Mouse (Mus musculus) liver, postnatal 0 days (tissue): ENCODE data around the gene Alpl. TPM values are rescaled to one million over a fixed set of nuclear protein-coding genes. Genes with fewer than 3 reads are reported as not detected.

Experiments used
- ATAC-seq: fragments of 200-750 bp; cut with Nextera tagmentation; 2 replicates; pipeline ENCODE4 v1.8.0; 2017; ENCODE audit warnings: mild to moderate bottlenecking, moderate library complexity
- DNase-seq: peaks from one replicate; pipeline ENCODE4 v3.0.0-alpha.2; 2016
- H3K27ac ChIP-seq: fragments of 300-500 bp; sonication (generic); 2 replicates; pipeline ENCODE4 v1.5.1; 2014; ENCODE audit warnings: antibody characterized with exemption, moderate library complexity, mild to moderate bottlenecking, low read depth
- H3K27me3 ChIP-seq: fragments of 300-500 bp; sonication (generic); 2 replicates; pipeline ENCODE4 v1.6.1; 2014; ENCODE audit warnings: low read length, control low read depth, mixed read lengths; ENCODE audit not compliant: insufficient read depth
- H3K36me3 ChIP-seq: fragments of 300-500 bp; sonication (generic); replicated peaks from 2 replicates; pipeline ENCODE4 v1.6.1; 2014; ENCODE audit warnings: mild to moderate bottlenecking, control low read depth, low read length, moderate library complexity, mixed read lengths; ENCODE audit not compliant: insufficient read depth
- H3K4me1 ChIP-seq: fragments of 300-500 bp; sonication (generic); 2 replicates; pipeline ENCODE4 v1.6.1; 2014; ENCODE audit warnings: antibody characterized with exemption, mild to moderate bottlenecking, control low read depth; ENCODE audit not compliant: insufficient read depth
- H3K4me2 ChIP-seq: fragments of 300-500 bp; sonication (generic); 2 replicates; pipeline ENCODE4 v1.6.1; 2014; ENCODE audit warnings: low read depth, mild to moderate bottlenecking, low read length, moderate library complexity, mixed read lengths
- H3K4me3 ChIP-seq: fragments of 300-500 bp; sonication (generic); 2 replicates; pipeline ENCODE4 v1.5.1; 2014; ENCODE audit warnings: low read depth, low read length
- H3K9ac ChIP-seq: fragments of 300-500 bp; sonication (generic); replicated peaks from 2 replicates; pipeline ENCODE4 v1.6.1; 2014; ENCODE audit warnings: mild to moderate bottlenecking, moderate library complexity
- H3K9me3 ChIP-seq: fragments of 300-500 bp; sonication (generic); 2 replicates; pipeline ENCODE4 v1.6.1; 2016; ENCODE audit warnings: mild to moderate bottlenecking, control low read depth, low read length, mixed read lengths
- CTCF ChIP-seq: sonication (generic); IDR thresholded peaks from 2 replicates; pipeline ENCODE4 v1.5.1; 2016; ENCODE audit warnings: antibody characterized with exemption, low read depth
- EP300 ChIP-seq: IDR thresholded peaks from 2 replicates; pipeline ENCODE4 v1.6.1; 2016; ENCODE audit warnings: antibody characterized with exemption, low read depth, mild to moderate bottlenecking
- WGBS: fragments of 180-500 bp; shearing (Covaris S2); extraction: QIAGEN DNeasy Blood & Tissue Kit; methylation state at CpG from one replicate; pipeline ENCODE4 v1.1.7; 2014; ENCODE audit not compliant: insufficient replicate concordance; 5-methylcytosine and 5-hydroxymethylcytosine counted together
- polyA plus RNA-seq: library from polyadenylated mRNA; unstranded; fragments of >200 nt; fragmentation: Nextera tagmentation; extraction: Ambion mirVana; gene quantifications from 2 replicates; pipeline ENCODE4 v1.2.1, GENCODE M21; 2015

Gene Alpl
- polyA plus RNA-seq, 1 experiment from 2014 or later: 18.7 TPM

DNA sequence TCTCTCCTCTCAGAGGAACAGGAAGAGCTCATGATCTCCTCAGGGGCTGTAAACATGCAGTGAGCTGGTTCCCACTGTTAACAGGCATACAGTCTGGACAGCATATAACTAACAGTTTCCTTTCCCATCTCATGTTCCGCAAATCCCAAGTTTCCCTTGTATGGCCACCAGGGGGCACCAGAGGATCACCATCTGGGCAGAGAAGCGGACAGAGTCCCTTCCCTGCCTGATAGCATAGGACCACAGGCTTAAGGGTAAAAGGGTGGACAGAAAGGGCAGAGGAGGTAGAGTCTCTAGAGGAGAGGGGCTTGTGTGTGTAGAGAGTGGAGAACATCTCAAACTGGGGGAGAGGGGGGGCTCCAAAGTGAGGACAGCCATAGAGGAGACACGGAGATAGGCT lies 66.0 kb downstream of the Alpl start:
- H3K27me3 ChIP-seq: peaks cover 28% of the 10 kb centered on the region
- ATAC-seq (peak; percentile 58; the same call in 1 of the 2 replicates), DNase-seq (peak; percentile 90)
- H3K4me1 ChIP-seq: no peaks in the 10 kb centered on the region
- no peaks in the 10 kb centered on the region for H3K9me3 ChIP-seq
- H3K4me3 ChIP-seq: no peak overlapping the region
- no peak overlapping the region for H3K4me2 ChIP-seq
- no peak overlapping the region for H3K27ac ChIP-seq
- H3K9ac ChIP-seq: no peak overlapping the region
- no peaks in the 10 kb centered on the region for H3K36me3 ChIP-seq
- 29% methylated on average over 3 of the region's 3 CpGs for WGBS
- TF ChIP-seq EP300 (no peak), CTCF (peak; percentile 99)

- Histone ChIP-seq H3K9ac (no peak overlapping the region), H3K27me3 (peaks cover 28% of the 10 kb centered on the region), H3K27ac (no peak overlapping the region), H3K4me3 (no peak overlapping the region), H3K9me3 (no peaks in the 10 kb centered on the region), H3K4me2 (no peak overlapping the region), H3K36me3 (no peaks in the 10 kb centered on the region), H3K4me1 (no peaks in the 10 kb centered on the region)
- TF ChIP-seq CTCF: no peak
- no peak for TF ChIP-seq EP300
- DNase-seq: no peak
- 27% methylated on average over 24 of the region's 24 CpGs for WGBS
- ATAC-seq: no peak
Observed at GRCm38 (mm10) chr4:137729155-137729855, 66.9 kb downstream of the Alpl start.

DNA sequence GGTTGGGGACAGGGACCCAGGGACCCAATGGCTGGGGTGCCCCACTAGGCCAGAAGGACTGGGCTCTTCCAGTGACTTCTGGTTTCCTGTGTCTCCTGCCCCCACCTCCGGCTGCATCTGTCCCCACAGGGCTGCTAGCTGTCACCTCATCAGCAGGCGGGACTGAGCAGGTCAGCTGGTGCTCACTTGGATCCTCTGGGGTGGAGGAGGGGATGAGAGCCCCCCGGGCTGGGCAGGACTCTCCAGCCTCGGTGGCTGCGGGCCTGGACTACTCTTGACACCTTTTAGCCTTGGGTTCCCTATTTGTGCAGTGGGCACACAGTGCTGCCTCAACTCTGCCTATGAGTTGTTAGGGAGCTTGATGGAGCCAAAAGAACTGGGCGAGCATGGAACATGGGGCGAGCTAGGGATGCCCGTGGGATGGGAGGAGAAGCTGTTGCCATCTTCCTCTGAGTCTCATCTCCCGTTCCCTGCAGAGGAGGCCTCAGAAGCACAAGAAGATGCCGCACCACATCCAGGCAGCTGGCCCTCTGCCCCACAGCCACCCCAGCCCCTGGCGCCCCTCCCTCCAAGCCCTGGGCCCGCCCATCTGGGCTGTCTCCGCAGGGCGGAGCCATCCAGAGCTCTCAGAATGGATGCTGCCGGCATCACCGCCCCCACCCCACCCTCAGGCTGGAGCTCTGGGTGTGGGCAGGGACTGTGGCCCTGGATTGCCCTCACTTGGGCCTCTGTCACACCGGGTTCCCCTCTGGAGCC lies 67.6 kb downstream of the Alpl start:
- no peak for ATAC-seq
- H3K4me2 ChIP-seq: no peak overlapping the region
- no peaks in the 10 kb centered on the region for H3K36me3 ChIP-seq
- TF ChIP-seq EP300: no peak
- no peak for TF ChIP-seq CTCF
- no peak overlapping the region for H3K27ac ChIP-seq
- no peak overlapping the region for H3K4me3 ChIP-seq
- H3K4me1 ChIP-seq: no peaks in the 10 kb centered on the region
- no peak for DNase-seq
- H3K9me3 ChIP-seq: no peaks in the 10 kb centered on the region
- no peak overlapping the region for H3K9ac ChIP-seq
- peaks cover 29% of the 10 kb centered on the region for H3K27me3 ChIP-seq
- 11% methylated on average over 16 of the region's 17 CpGs for WGBS

DNA sequence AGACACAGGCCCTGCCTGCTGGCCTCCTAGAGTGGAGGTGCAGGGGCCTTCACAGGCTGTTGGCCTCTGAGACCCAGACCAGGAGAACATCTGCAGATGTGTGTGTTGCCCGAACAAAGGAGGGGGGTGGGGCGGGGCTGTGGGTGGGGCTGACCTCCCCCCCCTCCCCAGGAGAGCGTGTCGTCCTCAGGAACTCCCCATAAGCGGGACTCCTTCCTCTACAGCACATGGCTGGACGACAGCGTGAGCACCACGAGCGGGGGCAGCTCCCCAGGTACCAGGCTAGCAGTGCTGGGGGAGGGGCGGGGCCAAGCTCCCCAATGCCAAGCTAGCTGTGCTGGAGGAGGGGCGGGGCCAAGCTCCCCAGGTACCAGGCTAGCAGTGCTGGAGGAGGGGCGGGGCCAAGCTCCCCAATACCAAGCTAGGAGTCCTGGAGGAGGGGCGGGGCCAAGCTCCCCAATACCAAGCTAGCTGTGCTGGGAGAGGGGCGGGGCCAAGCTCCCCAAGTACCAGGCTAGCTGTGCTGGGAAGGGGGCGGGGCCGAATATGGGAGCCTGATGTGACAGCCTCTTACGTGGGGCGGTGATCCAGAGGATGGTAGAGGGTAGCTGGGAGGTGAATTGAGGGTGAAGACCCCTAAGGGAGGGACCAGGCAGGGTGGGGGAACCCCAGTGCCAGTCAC lies 68.5 kb downstream of the Alpl start:
- no peak overlapping the region for H3K4me2 ChIP-seq
- H3K4me1 ChIP-seq: no peaks in the 10 kb centered on the region
- H3K4me3 ChIP-seq: no peak overlapping the region
- no peaks in the 10 kb centered on the region for H3K9me3 ChIP-seq
- H3K36me3 ChIP-seq: no peaks in the 10 kb centered on the region
- H3K27me3 ChIP-seq: peaks cover 36% of the 10 kb centered on the region
- TF ChIP-seq EP300: no peak
- TF ChIP-seq CTCF: no peak
- DNase-seq: peak; percentile 69
- WGBS: 33% methylated on average over 4 of the region's 18 CpGs
- no peak overlapping the region for H3K27ac ChIP-seq
- H3K9ac ChIP-seq: no peak overlapping the region
- ATAC-seq: 0 out of 2 replicates have a peak, but pooled peaks have one; percentile 9

DNA sequence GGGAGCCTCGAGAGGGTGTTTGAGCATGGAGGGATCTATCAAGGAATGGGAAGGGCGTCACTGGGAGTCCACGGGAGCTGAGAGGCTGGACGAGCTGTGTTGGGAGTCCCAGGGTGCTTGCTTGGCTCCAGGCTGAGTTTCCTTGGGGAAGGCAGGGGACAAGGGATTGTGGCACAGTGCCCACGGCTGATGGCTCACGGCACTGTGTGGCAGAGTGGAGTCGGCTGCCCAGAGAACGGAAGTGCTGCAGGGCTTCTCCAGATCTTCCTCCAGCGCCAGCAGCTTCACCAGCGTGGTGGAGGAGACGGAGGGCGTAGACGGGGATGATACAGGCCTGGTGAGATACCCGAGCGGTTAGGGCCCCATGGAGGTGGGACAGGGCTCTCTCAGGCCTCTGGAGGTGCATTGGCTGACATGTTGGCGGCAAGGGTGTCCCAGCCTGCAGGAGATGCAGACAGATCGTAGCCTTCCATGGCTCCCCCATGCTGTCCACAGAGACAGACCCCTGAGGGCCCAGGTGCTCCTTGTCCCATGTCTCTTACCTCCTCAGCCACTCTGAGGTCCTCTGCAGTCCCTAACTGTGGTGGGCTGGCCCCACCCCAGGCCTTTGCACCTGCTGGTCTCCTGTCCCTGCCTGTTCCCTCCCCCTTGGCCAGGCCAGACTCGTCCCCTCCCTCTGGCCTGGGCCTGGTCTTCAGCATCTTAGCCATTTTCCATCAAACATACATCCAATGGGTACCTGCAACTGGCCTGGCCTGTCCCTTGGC lies 69.3 kb downstream of the Alpl start:
- Histone ChIP-seq H3K4me3 (no peak overlapping the region), H3K27me3 (peaks cover 36% of the 10 kb centered on the region), H3K36me3 (no peaks in the 10 kb centered on the region), H3K4me1 (no peaks in the 10 kb centered on the region), H3K9ac (no peak overlapping the region), H3K4me2 (no peak overlapping the region), H3K9me3 (no peaks in the 10 kb centered on the region), H3K27ac (no peak overlapping the region)
- DNase-seq (no peak), ATAC-seq (no peak)
- 81% methylated on average over 18 of the region's 18 CpGs for WGBS
- TF ChIP-seq CTCF: no peak
- no peak for TF ChIP-seq EP300
